Mouse (Mus musculus) thymus, postnatal 14 days (tissue): Measurements from ENCODE around the gene Tmem150a.

Experiments used
- DNase-seq: peaks from one replicate; pipeline ENCODE4 v3.0.0; 2021

Tmem150a gene

GRCm38 (mm10) chr6:72355066-72355911 lies at the start of gene Tmem150a:
TSS of gene Tmem150a (plus strand) at chr6:72355447.
- peak; percentile 55 for DNase-seq

- DNase-seq, result no peak
Measured at GRCm38 (mm10) chr6:72312198-72312597, 43.0 kb upstream of the Tmem150a start.

- no peak for DNase-seq
Measured at GRCm38 (mm10) chr6:72313124-72313867, 42.0 kb upstream of the Tmem150a start.

- DNase-seq, result no peak
Measured at GRCm38 (mm10) chr6:72315384-72315783, 39.9 kb upstream of the Tmem150a start.

- no peak for DNase-seq
Measured at GRCm38 (mm10) chr6:72316044-72316443, 39.2 kb upstream of the Tmem150a start.

- DNase-seq, result no peak
Measured at GRCm38 (mm10) chr6:72318440-72318839, 36.8 kb upstream of the Tmem150a start.

GRCm38 (mm10) chr6:72319019-72319418 lies 36.2 kb upstream of the Tmem150a start:
- peak; percentile 33 for DNase-seq

- no peak for DNase-seq
Measured at GRCm38 (mm10) chr6:72322936-72323335, 32.3 kb upstream of the Tmem150a start.

- no peak for DNase-seq
Measured at GRCm38 (mm10) chr6:72323786-72324508, 31.3 kb upstream of the Tmem150a start.

GRCm38 (mm10) chr6:72326274-72326673 lies 29.0 kb upstream of the Tmem150a start:
- DNase-seq, result peak; percentile 45

- no peak for DNase-seq
Measured at GRCm38 (mm10) chr6:72329019-72329418, 26.2 kb upstream of the Tmem150a start.

GRCm38 (mm10) chr6:72330133-72330532 lies 25.1 kb upstream of the Tmem150a start:
- no peak for DNase-seq

GRCm38 (mm10) chr6:72333111-72333510 lies 22.1 kb upstream of the Tmem150a start:
- DNase-seq, result no peak

GRCm38 (mm10) chr6:72340481-72340880 lies 14.8 kb upstream of the Tmem150a start:
- DNase-seq, result no peak

- no peak for DNase-seq
Measured at GRCm38 (mm10) chr6:72344396-72345073, 10.7 kb upstream of the Tmem150a start.

GRCm38 (mm10) chr6:72345074-72345567 lies 10.1 kb upstream of the Tmem150a start, which contains the start of gene Usp39:
TSS of gene Usp39 (minus strand) at chr6:72345184.
- DNase-seq, result peak; percentile 90

- DNase-seq, result no peak
Measured at GRCm38 (mm10) chr6:72345633-72346032, 9.6 kb upstream of the Tmem150a start.

GRCm38 (mm10) chr6:72346261-72346660 lies 9.0 kb upstream of the Tmem150a start:
- no peak for DNase-seq

GRCm38 (mm10) chr6:72347166-72347941 lies 7.9 kb upstream of the Tmem150a start, which contains the start of gene 0610030E20Rik:
TSS of gene 0610030E20Rik (plus strand) at chr6:72347317.
- peak; percentile 90 for DNase-seq

- peak; percentile 24 for DNase-seq
Measured at GRCm38 (mm10) chr6:72348411-72348810, 6.8 kb upstream of the Tmem150a start.

- no peak for DNase-seq
Measured at GRCm38 (mm10) chr6:72350214-72350613, 5.0 kb upstream of the Tmem150a start.
